Mouse (Mus musculus) thymus, postnatal 14 days (tissue): ENCODE results near the gene Ahnak.
"Not testable (repeated sequence)": the region's sequence is repeated elsewhere in the genome, so short reads cannot be mapped to it uniquely, and the experiment has no call there.

ENCODE experiments used
- DNase-seq: peaks from one replicate; pipeline ENCODE4 v3.0.0; 2021

The Ahnak gene

GRCm38 (mm10) chr19:9071456-9072156 lies 82.5 kb downstream of the Ahnak start:
- DNase-seq = no peak

GRCm38 (mm10) chr19:9072157-9072530 lies 83.1 kb downstream of the Ahnak start:
- DNase-seq = no peak

- no peak for DNase-seq
These were observed 84.8 kb downstream of the Ahnak start for GRCm38 (mm10) chr19:9073776-9074411.

- no peak for DNase-seq
These were observed 85.3 kb downstream of the Ahnak start for GRCm38 (mm10) chr19:9074424-9074823.

GRCm38 (mm10) chr19:9075558-9075957 lies 86.5 kb downstream of the Ahnak start:
- DNase-seq = no peak

- DNase-seq = no peak
These were observed 87.0 kb downstream of the Ahnak start for GRCm38 (mm10) chr19:9076035-9076434.

- no peak for DNase-seq
These were observed 88.0 kb downstream of the Ahnak start for GRCm38 (mm10) chr19:9076982-9077660.

- DNase-seq = no peak
These were observed 90.8 kb downstream of the Ahnak start for GRCm38 (mm10) chr19:9079916-9080315.

- DNase-seq = no peak
These were observed 92.5 kb downstream of the Ahnak start for GRCm38 (mm10) chr19:9081311-9082190.

- DNase-seq = peak; percentile 89
These were observed 93.3 kb downstream of the Ahnak start for GRCm38 (mm10) chr19:9082191-9083009.

- DNase-seq = no peak
These were observed 93.9 kb downstream of the Ahnak start for GRCm38 (mm10) chr19:9083010-9083355.

GRCm38 (mm10) chr19:9083892-9084291 lies 94.8 kb downstream of the Ahnak start:
- not testable (repeated sequence) for DNase-seq

- DNase-seq = no peak
These were observed 98.7 kb downstream of the Ahnak start, which contains the start of gene Scgb1a1 for GRCm38 (mm10) chr19:9087821-9088220. Scgb1a1 (minus strand) TSS chr19:9087958.

GRCm38 (mm10) chr19:9090191-9090590 lies 101.1 kb downstream of the Ahnak start:
- no peak for DNase-seq

GRCm38 (mm10) chr19:9090709-9091108 lies 101.6 kb downstream of the Ahnak start:
- DNase-seq = no peak

- DNase-seq = no peak
These were observed 106.0 kb downstream of the Ahnak start for GRCm38 (mm10) chr19:9095111-9095510.

GRCm38 (mm10) chr19:9097441-9097840 lies 108.4 kb downstream of the Ahnak start:
- no peak for DNase-seq

GRCm38 (mm10) chr19:9099751-9100150 lies 110.7 kb downstream of the Ahnak start:
- DNase-seq = no peak

- DNase-seq = no peak
These were observed 111.4 kb downstream of the Ahnak start for GRCm38 (mm10) chr19:9100297-9101061.

- DNase-seq = no peak
These were observed 112.0 kb downstream of the Ahnak start for GRCm38 (mm10) chr19:9101062-9101457.

- no peak for DNase-seq
These were observed 114.9 kb downstream of the Ahnak start for GRCm38 (mm10) chr19:9103986-9104385.
